Mouse (Mus musculus) adrenal gland, adult 2 months (tissue): ENCODE measurements at regions not wholly inside any gene's neighbourhood (a gene's known extent, or its start where the extent isn't known, plus 50 kb on each side); places are given as distances from the start of the nearest gene placed in this dataset.

Source experiments
- DNase-seq: peaks from one replicate; pipeline ENCODE4 v3.0.0; 2021

DNA sequence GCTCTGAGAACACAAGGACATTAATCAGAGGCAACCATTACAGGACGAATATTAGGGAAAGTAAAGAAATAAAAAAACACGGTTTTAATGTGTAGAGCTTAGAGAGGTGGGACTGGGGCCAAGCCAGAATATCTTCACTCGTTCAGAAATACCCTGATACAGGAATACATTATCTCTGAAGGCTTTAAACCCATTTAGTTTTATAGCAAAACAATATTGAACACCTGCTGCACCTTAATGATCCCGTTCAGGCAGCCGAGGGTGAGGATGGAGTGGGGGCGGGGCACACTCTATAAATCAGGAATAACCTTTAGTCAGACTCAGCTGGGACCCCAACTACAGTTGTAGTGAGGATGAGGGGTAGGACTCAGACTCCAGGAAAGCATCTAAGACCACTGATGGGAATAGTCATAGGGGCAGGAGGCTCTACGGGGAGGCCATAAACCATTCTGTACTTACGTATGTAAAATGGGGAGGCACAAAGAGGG lies 508.0 kb upstream of the Adam5 start:
- no peak for DNase-seq

DNA sequence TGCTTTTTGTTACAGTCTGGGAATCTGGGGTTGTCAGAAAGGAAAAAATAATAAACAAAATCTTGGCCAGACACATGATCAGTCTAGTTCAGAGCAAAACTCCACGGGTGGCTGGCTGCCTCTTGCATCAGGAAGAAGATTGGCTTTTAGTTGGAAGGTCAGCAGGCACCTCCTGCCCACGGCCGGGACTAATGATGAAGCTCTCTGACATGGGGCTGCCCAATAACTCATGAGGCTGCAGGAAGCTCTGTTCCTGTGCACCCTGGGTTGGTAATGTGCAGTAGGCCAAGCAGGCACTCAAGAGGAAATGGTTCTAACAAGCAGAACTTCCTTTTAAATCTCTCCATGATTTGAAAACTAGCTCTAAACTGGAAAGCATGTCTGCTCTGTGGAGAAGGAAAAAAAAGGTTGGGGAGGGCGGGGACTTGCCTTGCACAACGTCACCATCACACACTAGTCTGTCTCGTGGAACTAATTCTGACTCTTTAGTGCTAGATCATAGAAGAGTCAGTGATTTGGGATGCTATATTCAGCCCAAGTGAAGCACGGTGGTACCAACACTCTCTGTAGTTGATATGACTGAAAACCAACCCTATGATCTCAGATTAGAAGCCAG lies 507.1 kb upstream of the Adam5 start:
- peak; percentile 14 for DNase-seq

DNA sequence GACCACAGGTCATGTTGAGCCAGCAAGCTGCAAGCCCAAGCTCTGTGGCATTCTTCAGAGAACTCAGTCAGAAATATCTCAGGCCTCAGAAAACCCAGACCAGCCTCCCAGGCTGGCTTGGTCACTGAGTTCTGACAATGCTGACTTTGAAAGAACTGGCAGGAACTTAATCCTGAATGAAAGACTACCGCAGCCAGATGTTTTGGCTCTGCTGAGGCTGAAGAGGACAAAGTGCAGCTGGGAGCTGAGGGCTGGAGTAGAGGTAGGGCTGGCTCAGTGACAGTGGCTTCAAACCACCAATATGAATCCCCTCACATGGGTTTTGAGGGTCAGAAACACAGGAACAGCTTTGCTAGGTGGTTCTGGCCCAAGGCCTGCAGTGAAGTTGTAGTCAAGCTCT lies 505.6 kb upstream of the Adam5 start:
- DNase-seq: no peak

DNA sequence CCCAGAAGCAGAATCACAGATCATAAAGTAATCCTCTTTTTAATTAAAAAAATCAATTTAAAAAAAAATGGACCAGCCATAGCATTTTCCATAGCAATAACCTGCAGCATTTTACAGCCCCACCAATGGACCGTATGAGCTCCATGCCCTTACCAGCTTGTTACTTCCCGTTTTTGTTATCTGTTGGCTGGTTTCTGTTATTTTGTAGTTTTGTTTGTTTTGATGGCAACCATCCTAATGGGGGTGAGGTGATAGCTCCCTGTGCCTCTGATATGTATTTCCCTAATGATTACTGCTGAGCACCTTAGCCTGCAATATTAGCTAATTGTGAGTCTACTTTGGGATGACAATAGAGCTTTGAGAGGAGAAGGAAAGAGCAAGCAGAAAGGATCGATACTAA lies 504.1 kb upstream of the Adam5 start:
- no peak for DNase-seq

DNA sequence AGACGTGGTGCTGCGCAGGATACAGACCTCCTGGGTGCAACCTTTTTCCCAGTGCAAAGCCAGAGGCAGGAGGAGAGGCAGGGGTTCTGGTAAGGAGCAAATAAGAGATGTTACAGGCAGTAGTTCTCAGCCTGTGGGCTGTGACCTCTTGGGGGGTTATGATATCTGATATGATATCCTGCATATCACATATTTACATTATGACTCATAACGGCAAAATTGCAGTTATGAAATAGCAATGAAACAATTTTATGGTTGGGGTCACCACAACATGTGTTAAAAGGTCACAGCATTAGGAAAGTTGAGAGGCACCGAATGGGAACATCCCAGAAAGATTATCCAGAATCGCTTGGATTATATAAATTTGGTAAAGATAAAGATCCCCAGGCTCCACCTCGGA lies 502.8 kb upstream of the Adam5 start:
- DNase-seq: no peak

DNA sequence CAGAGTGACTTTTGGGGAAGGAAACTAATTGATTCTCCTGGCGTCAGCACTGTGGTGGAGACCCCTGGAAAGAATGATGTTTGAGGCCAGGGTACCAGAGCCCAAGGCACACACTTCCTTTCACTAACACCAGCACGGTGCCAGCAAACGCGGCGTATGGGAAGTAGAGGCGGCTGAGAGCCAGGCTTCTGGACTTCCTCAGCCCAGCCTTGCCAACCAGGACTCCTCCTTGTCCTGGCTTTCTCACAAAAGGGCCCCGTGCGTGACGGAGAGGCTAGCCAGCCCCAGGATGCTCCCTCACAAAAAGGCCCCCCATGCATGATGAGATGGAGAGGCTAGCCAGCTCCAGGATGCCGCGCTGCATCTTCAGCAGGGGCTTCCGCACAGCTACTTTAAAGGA lies 502.1 kb upstream of the Adam5 start:
- DNase-seq: no peak

DNA sequence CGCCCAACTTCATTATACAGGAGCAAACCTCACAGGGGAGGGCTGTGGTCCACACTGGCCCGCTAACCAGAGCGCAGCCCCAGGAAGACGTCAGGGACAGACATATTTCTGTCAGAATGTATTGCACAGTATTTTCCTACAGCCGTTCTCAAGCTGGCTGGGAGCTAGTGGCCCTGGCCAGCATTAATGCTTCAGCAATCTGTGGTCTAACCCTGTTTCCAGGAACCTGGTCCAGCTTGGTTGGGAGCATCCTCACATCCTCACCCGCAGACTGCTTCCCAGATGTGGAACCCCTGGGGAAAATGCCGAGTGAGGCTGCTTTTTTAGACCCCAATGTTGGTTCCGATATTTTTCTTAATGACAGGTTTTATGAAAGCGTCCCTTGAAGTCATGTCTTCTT lies 500.6 kb upstream of the Adam5 start:
- DNase-seq: no peak

DNA sequence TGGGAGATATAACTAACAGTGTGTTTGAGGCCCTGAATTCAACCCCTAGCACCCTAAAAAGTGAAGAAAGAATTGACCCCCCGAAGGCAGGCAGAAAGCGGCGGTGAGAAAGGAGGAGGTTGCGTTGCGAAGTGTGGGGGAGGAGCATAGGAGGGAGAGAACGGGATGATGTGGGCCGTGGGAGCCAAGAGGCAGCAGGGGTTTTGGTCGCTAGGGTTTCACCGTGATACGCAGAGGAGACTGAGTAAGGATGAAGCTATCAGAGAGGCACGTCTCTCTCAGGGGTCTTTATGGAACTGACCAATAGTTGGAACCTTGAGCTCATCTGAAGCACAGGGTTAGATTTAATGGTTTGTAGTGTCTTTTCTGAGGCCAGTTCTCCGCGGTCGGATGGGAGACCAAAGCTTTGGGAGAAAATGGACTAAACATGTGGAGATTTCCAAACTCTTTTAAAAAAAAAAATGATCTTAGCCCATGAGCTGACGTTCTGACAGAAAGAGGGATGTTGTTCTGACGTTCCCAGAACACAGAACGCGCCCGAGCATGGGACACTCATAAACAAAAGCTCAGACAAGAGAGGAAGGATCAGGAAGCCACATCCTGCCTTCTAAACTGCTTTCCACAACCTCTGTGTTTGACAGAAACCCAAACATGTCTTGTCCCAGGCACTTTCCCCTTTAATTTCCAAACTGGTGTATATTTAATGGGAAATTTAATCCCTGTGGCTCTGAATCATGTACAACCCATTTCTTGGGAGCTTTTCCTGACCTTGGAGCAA lies 499.7 kb upstream of the Adam5 start:
- no peak for DNase-seq

DNA sequence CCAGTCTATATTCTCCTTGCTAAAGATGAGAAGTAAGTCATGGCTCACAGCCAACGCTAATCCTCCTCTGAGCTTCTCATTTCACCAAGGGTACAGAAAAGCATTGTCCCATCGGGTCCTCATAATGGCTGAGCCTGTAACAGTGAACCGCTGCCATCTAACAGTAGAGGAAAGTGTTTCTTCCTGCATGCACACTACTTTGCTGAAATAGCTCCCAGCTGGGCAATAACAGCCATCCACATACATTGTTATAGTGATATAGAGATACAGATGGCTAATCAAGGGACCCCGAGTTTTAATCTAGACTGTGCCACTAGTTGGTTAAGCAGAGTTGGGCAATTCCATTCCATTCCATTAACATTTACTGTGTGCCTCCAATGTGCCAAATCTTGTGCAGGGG lies 492.2 kb upstream of the Adam5 start:
- DNase-seq: no peak

DNA sequence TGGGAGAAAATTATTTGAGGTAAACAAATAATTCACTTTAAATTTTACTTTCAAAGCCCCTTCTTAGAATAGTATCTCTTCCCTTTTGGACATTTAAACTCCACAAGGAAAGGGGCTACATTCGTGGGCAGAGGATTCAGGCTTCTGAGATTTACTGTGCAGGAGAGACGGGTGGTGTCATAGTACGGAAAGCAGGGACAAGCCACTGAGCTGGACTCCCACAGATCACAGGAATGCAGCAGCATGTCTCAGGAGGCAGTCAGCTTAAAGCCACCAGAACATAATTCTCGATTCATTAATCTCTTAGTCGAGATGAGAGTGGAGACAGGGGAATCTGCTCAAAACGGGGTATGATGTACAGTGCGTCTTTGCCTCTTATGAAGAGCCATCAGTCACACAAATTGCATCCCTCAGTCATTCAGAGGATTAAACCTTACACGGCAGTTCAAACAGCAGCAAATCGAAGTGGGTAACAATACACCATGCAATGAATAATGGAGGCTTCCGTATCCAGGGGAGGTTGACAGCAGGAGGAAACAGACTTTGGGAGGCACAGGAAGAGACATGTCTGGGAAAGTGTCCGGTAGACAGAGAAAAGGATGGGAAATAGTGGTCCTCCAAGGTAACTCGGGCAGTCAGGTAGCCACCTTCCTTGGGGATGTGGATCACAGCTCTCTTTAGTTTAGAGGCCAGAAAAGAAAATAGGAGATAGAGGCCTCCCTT lies 487.8 kb upstream of the Adam5 start:
- DNase-seq: no peak

DNA sequence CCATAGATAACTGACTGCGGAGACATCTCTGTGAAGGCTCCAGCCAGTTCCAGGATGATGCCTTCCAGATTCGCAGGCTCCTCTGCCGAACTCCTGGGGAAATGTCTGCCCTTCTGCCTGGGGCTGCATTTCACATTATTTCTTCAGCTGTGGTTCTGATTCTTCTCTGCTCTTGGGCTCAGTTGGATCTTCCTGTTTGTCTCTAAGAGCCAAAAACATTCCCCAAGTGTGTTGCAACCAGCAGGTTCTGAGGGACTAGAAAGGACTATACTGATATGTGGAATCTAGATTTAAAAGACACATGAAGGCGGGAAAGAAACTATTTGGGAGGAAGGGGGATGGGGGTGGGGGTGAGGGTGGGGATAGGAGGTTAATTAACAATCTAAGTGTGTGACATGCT lies 483.8 kb upstream of the Adam5 start:
- no peak for DNase-seq

DNA sequence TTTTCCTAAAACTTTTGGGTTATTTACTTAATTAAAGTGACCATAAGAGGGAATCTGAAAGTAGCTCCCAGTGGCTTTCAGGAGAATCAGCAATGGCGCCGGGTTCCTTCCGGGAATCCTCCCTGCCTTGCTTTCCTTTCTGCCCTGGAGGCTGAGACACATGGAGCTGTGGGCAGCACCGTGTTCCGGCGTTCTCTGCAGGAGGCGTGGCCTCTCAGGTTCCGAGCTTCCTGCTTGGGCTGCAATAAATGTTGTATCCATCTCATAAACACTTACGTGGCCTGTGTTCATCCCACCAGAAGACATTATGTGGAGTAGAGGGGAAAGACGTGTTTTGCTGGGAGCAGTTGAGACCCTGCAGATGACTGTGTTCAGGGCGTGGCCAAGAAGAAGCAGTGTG lies 483.3 kb upstream of the Adam5 start:
- no peak for DNase-seq

DNA sequence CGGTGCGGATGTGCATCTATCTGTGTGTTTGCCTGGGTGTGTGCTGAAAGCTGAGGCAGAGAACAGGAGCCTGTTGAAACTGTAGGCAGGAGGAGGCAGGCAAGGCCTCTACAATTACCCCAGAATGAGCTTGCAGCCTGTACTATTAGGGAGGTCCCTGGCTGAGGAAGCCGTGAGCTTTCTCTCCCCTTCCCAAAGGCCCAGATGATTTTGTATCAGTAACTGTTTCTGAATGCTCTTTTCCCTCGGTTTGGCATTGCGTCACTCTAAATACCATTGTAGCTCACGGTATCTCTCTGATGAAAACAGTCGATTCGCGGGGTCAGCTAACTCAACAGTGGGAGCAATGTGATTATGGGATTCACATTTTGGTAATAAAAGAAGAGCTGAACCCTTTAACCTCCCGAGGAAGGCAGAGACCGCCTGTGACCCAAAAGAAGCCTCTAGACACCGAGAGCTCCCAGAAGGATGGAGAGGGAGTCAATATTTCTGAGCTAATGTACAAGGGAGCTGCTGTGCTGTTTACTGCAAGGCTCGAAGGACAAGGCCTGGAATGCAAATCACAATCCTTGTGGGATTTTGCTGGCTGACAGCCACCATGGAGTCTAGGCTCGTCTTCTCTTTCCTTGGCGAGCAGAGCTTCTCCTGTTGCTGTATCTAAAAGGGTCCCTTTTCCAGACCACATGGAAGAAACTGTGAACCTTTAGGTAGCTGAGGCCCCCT lies 482.8 kb upstream of the Adam5 start:
- DNase-seq: no peak
